Mouse (Mus musculus) heart, adult 11 months (tissue): Measurements from ENCODE around the gene Icmt.

Experiments
- DNase-seq: peaks from one replicate; pipeline ENCODE4 v3.0.0; 2022

The Icmt gene

DNA sequence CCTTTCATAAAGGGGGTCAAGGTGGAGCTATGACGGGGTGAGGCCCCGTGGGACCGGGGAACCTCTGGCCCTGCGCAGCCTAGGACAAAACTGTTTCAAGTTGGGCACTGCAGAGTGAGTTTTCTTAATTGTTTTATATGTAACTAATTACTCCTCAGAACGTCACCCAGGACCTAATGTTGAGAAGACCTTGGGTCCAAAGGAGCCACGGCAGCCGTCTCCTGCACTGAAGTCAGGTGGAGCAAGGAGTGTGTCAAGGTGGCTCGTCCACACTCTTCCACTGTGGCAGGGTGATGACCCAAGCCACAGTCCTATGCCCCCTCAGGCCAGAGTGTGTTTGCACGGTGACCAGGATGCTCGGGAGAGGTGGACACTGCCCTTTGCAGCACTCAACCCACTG lies 6.1 kb downstream of the Icmt start:
- DNase-seq = no peak

DNA sequence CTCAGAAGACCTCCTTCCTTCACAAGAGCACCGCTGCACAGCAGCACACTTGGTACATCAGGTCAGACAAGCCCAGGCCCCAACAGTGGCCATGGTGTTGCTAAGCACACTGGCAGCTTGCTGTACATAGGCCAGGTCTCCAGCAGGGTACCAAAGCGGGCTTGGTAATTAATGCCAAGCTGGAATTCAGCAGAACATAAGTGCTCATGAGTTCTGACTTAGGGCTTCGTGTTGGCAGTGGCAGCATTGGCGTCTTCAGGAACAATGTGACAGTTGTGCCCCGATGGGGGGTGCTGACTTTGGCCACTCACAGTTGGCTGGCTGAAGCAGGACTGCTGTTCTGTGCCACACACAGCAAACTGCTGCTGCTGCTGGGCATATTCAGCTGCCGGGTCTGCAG lies 7.7 kb downstream of the Icmt start:
- no peak for DNase-seq

- no peak for DNase-seq
These were observed 9.0 kb downstream of the Icmt start for GRCm38 (mm10) chr4:152305991-152306390.

- DNase-seq = no peak
These were observed 10.5 kb downstream of the Icmt start for GRCm38 (mm10) chr4:152307542-152307941.

GRCm38 (mm10) chr4:152312186-152312585 lies 15.2 kb downstream of the Icmt start:
- no peak for DNase-seq

GRCm38 (mm10) chr4:152313211-152313632 lies 16.2 kb downstream of the Icmt start:
- DNase-seq = no peak

GRCm38 (mm10) chr4:152313934-152314333 lies 16.9 kb downstream of the Icmt start:
- DNase-seq = no peak

- DNase-seq = no peak
These were observed 18.6 kb downstream of the Icmt start for GRCm38 (mm10) chr4:152315498-152316213.

GRCm38 (mm10) chr4:152317631-152318033 lies 20.6 kb downstream of the Icmt start:
- DNase-seq = peak; percentile 96

GRCm38 (mm10) chr4:152318517-152319234 lies 21.6 kb downstream of the Icmt start, which contains the start of gene Rnf207:
Gene Rnf207, minus strand, starts transcription at chr4:152318993.
- DNase-seq = peak; percentile 98

DNA sequence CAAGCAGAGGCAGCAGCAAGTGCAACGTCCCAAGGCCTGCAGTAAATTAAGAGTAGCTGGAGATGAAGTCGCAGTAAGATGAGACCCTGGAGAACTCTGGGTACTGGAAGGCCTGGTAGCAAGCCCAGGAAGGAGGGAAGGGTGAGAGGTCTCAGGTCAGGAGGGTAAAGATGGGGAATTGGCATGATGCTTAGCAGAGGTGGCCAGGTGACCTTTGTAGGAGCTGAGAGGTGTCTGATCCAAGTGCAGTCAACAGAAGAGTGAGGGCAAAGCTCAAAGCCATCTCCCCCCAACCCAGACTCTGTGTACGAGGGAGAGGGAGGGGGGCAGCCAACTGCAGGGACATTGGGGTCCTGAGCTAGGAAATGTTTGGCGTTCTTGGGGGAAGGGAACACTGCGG lies 24.4 kb downstream of the Icmt start:
- no peak for DNase-seq

- DNase-seq = no peak
These were observed 27.9 kb downstream of the Icmt start for GRCm38 (mm10) chr4:152324641-152325562.

DNA sequence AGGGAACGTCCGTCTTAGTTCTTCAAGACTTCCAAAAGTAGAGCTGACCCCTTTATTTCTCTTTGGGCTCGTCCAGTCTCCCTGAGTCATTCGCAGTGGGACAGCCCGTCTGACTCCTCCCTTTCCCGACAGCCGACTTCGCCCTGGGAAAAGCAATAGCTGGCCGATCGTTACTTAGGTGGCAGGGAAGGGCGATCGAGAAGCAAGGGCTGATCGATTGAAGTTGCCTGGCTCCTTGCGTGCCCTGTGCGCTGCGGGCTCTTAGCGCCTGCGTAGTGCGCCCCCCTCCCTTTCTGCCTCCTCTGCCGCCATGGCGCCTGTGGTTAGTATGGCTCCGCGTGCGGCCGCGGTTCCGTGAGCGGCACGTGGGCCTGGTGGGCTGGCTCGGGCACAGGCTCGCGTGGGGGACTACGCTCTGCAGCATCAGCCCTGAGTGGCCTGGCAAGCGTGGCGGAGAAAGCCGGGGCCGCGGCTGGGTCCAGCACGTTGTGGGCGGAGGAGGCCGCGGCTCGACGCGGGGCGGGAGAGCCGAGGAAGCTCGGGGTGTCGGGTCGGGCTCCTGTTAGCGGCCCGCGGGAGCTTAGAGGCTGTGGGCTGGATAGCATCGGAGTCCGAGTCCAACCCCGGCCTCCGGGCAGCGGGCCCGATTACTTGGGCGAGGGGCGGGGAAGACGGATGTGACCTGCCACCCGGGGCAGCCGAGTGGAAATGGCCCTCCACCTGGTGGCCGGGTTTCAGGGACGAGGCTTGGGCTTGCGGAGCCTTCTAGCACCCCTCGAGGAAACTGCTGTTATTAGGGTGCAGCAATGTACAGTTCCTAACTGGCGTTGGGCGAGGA lies 28.8 kb downstream of the Icmt start, which contains the start of gene Rpl22:
Rpl22 (plus strand) TSS at position 169 of the 838 bp plus-strand sequence.
- DNase-seq = peak; percentile 99

GRCm38 (mm10) chr4:152326543-152326942 lies 29.5 kb downstream of the Icmt start:
- DNase-seq = no peak

GRCm38 (mm10) chr4:152328691-152329090 lies 31.7 kb downstream of the Icmt start:
- DNase-seq = no peak

DNA sequence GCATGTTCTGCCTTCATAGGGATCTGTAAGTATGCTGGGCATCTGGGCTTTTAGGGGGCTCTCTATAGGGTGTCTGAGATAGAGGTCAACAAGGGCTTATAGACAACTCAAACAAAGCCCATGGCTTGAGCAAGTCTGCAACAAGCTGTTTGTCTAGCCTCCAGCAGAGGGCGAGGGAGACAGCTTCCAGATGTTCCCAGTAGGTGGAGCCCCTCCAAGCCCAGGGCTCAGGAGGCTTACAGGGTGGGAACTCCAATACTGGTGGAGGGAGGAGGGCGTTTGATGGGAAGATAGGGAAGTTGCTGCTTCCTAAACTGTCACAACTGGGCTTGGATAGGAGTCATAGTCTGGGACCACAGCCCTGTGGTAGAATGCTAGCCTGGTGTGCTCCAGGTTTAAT lies 35.9 kb downstream of the Icmt start:
- DNase-seq = peak; percentile 93

- DNase-seq = no peak
These were observed 36.6 kb downstream of the Icmt start for GRCm38 (mm10) chr4:152333587-152333986.

GRCm38 (mm10) chr4:152337772-152338171 lies 40.7 kb downstream of the Icmt start:
- no peak for DNase-seq

- no peak for DNase-seq
These were observed 41.6 kb downstream of the Icmt start, which contains the start of gene Chd5 for GRCm38 (mm10) chr4:152338419-152339292. Gene Chd5, plus strand, starts transcription at chr4:152338651.

DNA sequence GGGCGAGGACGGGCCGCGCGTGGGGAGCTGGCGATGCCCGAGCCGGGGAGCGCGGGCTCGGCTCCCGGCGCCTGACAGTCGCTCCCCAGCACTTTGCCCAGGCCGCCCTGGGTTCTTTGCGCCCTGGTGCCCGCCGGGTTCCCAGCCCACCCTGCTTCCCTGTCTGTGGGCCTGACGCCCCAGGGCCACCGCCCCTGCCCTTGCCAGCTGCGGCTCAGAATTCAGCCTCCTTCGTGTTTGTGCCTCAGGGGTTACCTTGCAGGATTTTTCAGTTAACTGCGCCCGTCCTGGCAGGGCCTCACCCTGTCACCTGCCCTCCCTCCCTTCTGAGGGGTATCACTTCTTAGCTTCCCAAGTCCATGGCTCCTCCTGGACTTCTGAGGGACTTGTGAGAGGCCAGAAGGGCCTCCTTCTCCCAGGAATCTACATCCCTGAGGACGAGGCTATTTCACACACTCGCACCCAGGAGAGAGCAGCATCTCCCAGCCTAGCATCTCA lies 42.3 kb downstream of the Icmt start:
- no peak for DNase-seq
